Mouse (Mus musculus): Measurements from ENCODE around the gene Wif1. TPM values are rescaled to one million over a fixed set of nuclear protein-coding genes. Genes with fewer than 3 reads are reported as not detected.

Wif1 gene
- total and polyA plus RNA-seq, 3 experiments, result not detected

- no peak for DNase-seq (ENCODE audit: low spot score)
Measured at GRCm38 (mm10) chr10:121116115-121116514, 82.4 kb downstream of the Wif1 start.

GRCm38 (mm10) chr10:121116636-121117035 lies 82.9 kb downstream of the Wif1 start:
- H3K36me3 ChIP-seq (replicated peaks), result no peaks in the 10 kb centered on the region
- peaks cover 39% of the 10 kb centered on the region for H3K9me3 ChIP-seq (replicated peaks)
- TF ChIP-seq GATA1 (IDR thresholded peaks at IDR 0.05; ENCODE audit: borderline replicate concordance, low read length) (no peak), POLR2AphosphoS5 (IDR thresholded peaks at IDR 0.05; ENCODE audit: insufficient replicate concordance, low read depth, low read length) (no peak), GATA2 (IDR thresholded peaks at IDR 0.05; ENCODE audit: borderline replicate concordance, low read depth, low read length) (no peak), TAL1 (conservative IDR thresholded peaks at IDR 0.05; ENCODE audit: low read depth, low read length) (no peak), CTCF (IDR thresholded peaks at IDR 0.05; ENCODE audit: low read depth, low read length) (no peak)
- no peaks in the 10 kb centered on the region for H3K4me1 ChIP-seq (ENCODE audit: insufficient read depth, low read depth, low read length)
- H3K4me3 ChIP-seq (ENCODE audit: low read depth, low read length), result no peak overlapping the region
- no peaks in the 10 kb centered on the region for H3K27me3 ChIP-seq (ENCODE audit: insufficient read depth, low read length)
- no peak for ATAC-seq (ENCODE audit: extremely low read depth, insufficient number of reproducible peaks, low FRiP score, poor library complexity, severe bottlenecking)
- no peak for DNase-seq (ENCODE audit: low spot score)

More at GRCm38 (mm10) chr10:121116115-121116514, 82.4 kb downstream of the Wif1 start:
- ATAC-seq (ENCODE audit: extremely low read depth, insufficient number of reproducible peaks, low FRiP score, poor library complexity, severe bottlenecking), result no peak
- H3K27me3 ChIP-seq (ENCODE audit: insufficient read depth, low read length), result no peaks in the 10 kb centered on the region
- no peaks in the 10 kb centered on the region for H3K36me3 ChIP-seq (replicated peaks)
- peaks cover 39% of the 10 kb centered on the region for H3K9me3 ChIP-seq (replicated peaks)
- H3K4me3 ChIP-seq (ENCODE audit: low read depth, low read length), result no peak overlapping the region
- TF ChIP-seq CTCF (IDR thresholded peaks at IDR 0.05; ENCODE audit: low read depth, low read length), result no peak
- no peak for TF ChIP-seq POLR2AphosphoS5 (IDR thresholded peaks at IDR 0.05; ENCODE audit: insufficient replicate concordance, low read depth, low read length)
- TF ChIP-seq GATA1 (IDR thresholded peaks at IDR 0.05; ENCODE audit: borderline replicate concordance, low read length), result no peak
- no peak for TF ChIP-seq GATA2 (IDR thresholded peaks at IDR 0.05; ENCODE audit: borderline replicate concordance, low read depth, low read length)
- TF ChIP-seq TAL1 (conservative IDR thresholded peaks at IDR 0.05; ENCODE audit: low read depth, low read length), result no peak
- no peaks in the 10 kb centered on the region for H3K4me1 ChIP-seq (ENCODE audit: insufficient read depth, low read depth, low read length)

GRCm38 (mm10) chr10:121120751-121121150 lies 87.0 kb downstream of the Wif1 start:
- ATAC-seq (ENCODE audit: extremely low read depth, insufficient number of reproducible peaks, low FRiP score, poor library complexity, severe bottlenecking) (no peak), DNase-seq (ENCODE audit: low spot score) (no peak)
- Histone ChIP-seq H3K36me3 (replicated peaks) (no peaks in the 10 kb centered on the region), H3K4me1 (ENCODE audit: insufficient read depth, low read depth, low read length) (no peaks in the 10 kb centered on the region), H3K27me3 (ENCODE audit: insufficient read depth, low read length) (no peaks in the 10 kb centered on the region), H3K9me3 (replicated peaks) (peaks cover 50% of the 10 kb centered on the region), H3K4me3 (ENCODE audit: low read depth, low read length) (no peak overlapping the region)
- no peak for TF ChIP-seq POLR2AphosphoS5 (IDR thresholded peaks at IDR 0.05; ENCODE audit: insufficient replicate concordance, low read depth, low read length)
- no peak for TF ChIP-seq GATA1 (IDR thresholded peaks at IDR 0.05; ENCODE audit: borderline replicate concordance, low read length)
- no peak for TF ChIP-seq GATA2 (IDR thresholded peaks at IDR 0.05; ENCODE audit: borderline replicate concordance, low read depth, low read length)
- no peak for TF ChIP-seq CTCF (IDR thresholded peaks at IDR 0.05; ENCODE audit: low read depth, low read length)
- TF ChIP-seq TAL1 (conservative IDR thresholded peaks at IDR 0.05; ENCODE audit: low read depth, low read length), result no peak

- Histone ChIP-seq H3K9me3 (replicated peaks) (peaks cover 70% of the 10 kb centered on the region), H3K4me1 (ENCODE audit: insufficient read depth, low read depth, low read length) (no peaks in the 10 kb centered on the region), H3K27me3 (ENCODE audit: insufficient read depth, low read length) (no peaks in the 10 kb centered on the region), H3K36me3 (replicated peaks) (no peaks in the 10 kb centered on the region), H3K4me3 (ENCODE audit: low read depth, low read length) (no peak overlapping the region; the same call in 1 of the 2 replicates)
- TF ChIP-seq GATA2 (IDR thresholded peaks at IDR 0.05; ENCODE audit: borderline replicate concordance, low read depth, low read length) (no peak), GATA1 (IDR thresholded peaks at IDR 0.05; ENCODE audit: borderline replicate concordance, low read length) (no peak), POLR2AphosphoS5 (IDR thresholded peaks at IDR 0.05; ENCODE audit: insufficient replicate concordance, low read depth, low read length) (no peak), TAL1 (conservative IDR thresholded peaks at IDR 0.05; ENCODE audit: low read depth, low read length) (no peak), CTCF (IDR thresholded peaks at IDR 0.05; ENCODE audit: low read depth, low read length) (no peak)
- DNase-seq (ENCODE audit: low spot score) (no peak), ATAC-seq (ENCODE audit: extremely low read depth, insufficient number of reproducible peaks, low FRiP score, poor library complexity, severe bottlenecking) (no peak)
Measured at GRCm38 (mm10) chr10:121124481-121124880, 90.7 kb downstream of the Wif1 start.

GRCm38 (mm10) chr10:121129000-121129925 lies 95.5 kb downstream of the Wif1 start:
- ATAC-seq (ENCODE audit: extremely low read depth, insufficient number of reproducible peaks, low FRiP score, poor library complexity, severe bottlenecking) (no peak), DNase-seq (ENCODE audit: low spot score) (no peak)
- Histone ChIP-seq H3K36me3 (replicated peaks) (no peaks in the 10 kb centered on the region), H3K27me3 (ENCODE audit: insufficient read depth, low read length) (no peaks in the 10 kb centered on the region), H3K9me3 (replicated peaks) (peaks cover 54% of the 10 kb centered on the region), H3K4me1 (ENCODE audit: insufficient read depth, low read depth, low read length) (no peaks in the 10 kb centered on the region), H3K4me3 (ENCODE audit: low read depth, low read length) (no peak overlapping the region)
- TF ChIP-seq CTCF (IDR thresholded peaks at IDR 0.05; ENCODE audit: low read depth, low read length), result no peak

Other genes with a start within 250 kb of the Wif1 start
- gene Msrb3, start 134.9 kb upstream of the Wif1 start, total RNA-seq (2014; fragmentation: Nextera tagmentation), result not detected in 2 replicates
- gene Msrb3, start 134.9 kb upstream of the Wif1 start, total RNA-seq (2017), result 0.05 and 0.06 TPM in 2 replicates
- not detected in 2 replicates for gene Msrb3, start 134.9 kb upstream of the Wif1 start, polyA plus RNA-seq (2012)
- gene Lemd3, start 54.6 kb upstream of the Wif1 start, total RNA-seq (2014; fragmentation: Nextera tagmentation), result 16.1 and 19.8 TPM in 2 replicates
- 18.3 and 19.5 TPM in 2 replicates for gene Lemd3, start 54.6 kb upstream of the Wif1 start, total RNA-seq (2017)
- 13.9 and 18.8 TPM in 2 replicates for gene Lemd3, start 54.6 kb upstream of the Wif1 start, polyA plus RNA-seq (2012)

Measured in G1E (cell line).